Mouse (Mus musculus): ENCODE measurements around the gene Ndufs8.

- no peak for TF ChIP-seq GATA1 (IDR thresholded peaks at IDR 0.05; ENCODE audit: borderline replicate concordance, low read length)
- no peak for TF ChIP-seq FLI1 (IDR thresholded peaks at IDR 0.05; ENCODE audit: low read length)
Measured at GRCm38 (mm10) chr19:3914535-3914934, 2.0 kb upstream of the Ndufs8 start.

Data from megakaryocyte, embryonic 14.5 days (primary cell).